Mouse (Mus musculus) heart, embryonic 13.5 days (tissue): ENCODE measurements around the gene Mrpl39. TPM values are rescaled to one million over a fixed set of nuclear protein-coding genes. Genes with fewer than 3 reads are reported as not detected.

Source experiments
- ATAC-seq: fragments of 200-750 bp; cut with Nextera tagmentation; 2 replicates; pipeline ENCODE4 v1.8.0; 2017; ENCODE audit warnings: moderate TSS enrichment; ENCODE audit not compliant: insufficient number of reproducible peaks, low FRiP score, low TSS enrichment; ENCODE audit errors: extremely low read depth
- H3K27ac ChIP-seq: fragments of 300-500 bp; sonication (generic); replicated peaks from 2 replicates; pipeline ENCODE4 v1.5.1; 2015; ENCODE audit warnings: moderate library complexity, mild to moderate bottlenecking, inconsistent platforms
- H3K27me3 ChIP-seq: fragments of 300-500 bp; sonication (generic); replicated peaks from 2 replicates; pipeline ENCODE4 v1.6.1; 2015; ENCODE audit warnings: mild to moderate bottlenecking, inconsistent platforms
- H3K36me3 ChIP-seq: fragments of 300-500 bp; sonication (generic); 2 replicates; pipeline ENCODE4 v1.6.1; 2015; ENCODE audit warnings: mild to moderate bottlenecking, inconsistent platforms
- H3K4me1 ChIP-seq: fragments of 300-500 bp; sonication (generic); 2 replicates; pipeline ENCODE4 v1.6.1; 2015; ENCODE audit warnings: inconsistent platforms
- H3K4me2 ChIP-seq: fragments of 300-500 bp; sonication (generic); 2 replicates; pipeline ENCODE4 v1.6.1; 2015; ENCODE audit warnings: inconsistent platforms, mild to moderate bottlenecking, moderate library complexity
- H3K4me3 ChIP-seq: fragments of 300-500 bp; sonication (generic); 2 replicates; pipeline ENCODE4 v1.5.1; 2015; ENCODE audit warnings: moderate library complexity, mild to moderate bottlenecking, inconsistent platforms
- H3K9ac ChIP-seq: fragments of 300-500 bp; sonication (generic); 2 replicates; pipeline ENCODE4 v1.6.1; 2015; ENCODE audit warnings: inconsistent platforms, mild to moderate bottlenecking, moderate library complexity
- H3K9me3 ChIP-seq: fragments of 300-500 bp; sonication (generic); 2 replicates; pipeline ENCODE4 v1.6.1; 2016; ENCODE audit warnings: inconsistent platforms
- WGBS: fragments of 180-500 bp; shearing (Covaris S2); methylation state at CpG from one replicate; pipeline ENCODE4 v1.1.7; 2015; ENCODE audit warnings: mixed read lengths; 5-methylcytosine and 5-hydroxymethylcytosine counted together
- polyA plus RNA-seq: library from polyadenylated mRNA; unstranded; fragments of >200 nt; fragmentation: Nextera tagmentation; extraction: Ambion mirVana; gene quantifications from 2 replicates; pipeline ENCODE4 v1.2.1, GENCODE M21; 2015

Mrpl39 gene
- polyA plus RNA-seq, 1 experiment from 2014 or later = 45.7 TPM

- no peak overlapping the region for H3K27ac ChIP-seq
Observed at GRCm38 (mm10) chr16:84773268-84773861, 37.8 kb upstream of the Mrpl39 start.

DNA sequence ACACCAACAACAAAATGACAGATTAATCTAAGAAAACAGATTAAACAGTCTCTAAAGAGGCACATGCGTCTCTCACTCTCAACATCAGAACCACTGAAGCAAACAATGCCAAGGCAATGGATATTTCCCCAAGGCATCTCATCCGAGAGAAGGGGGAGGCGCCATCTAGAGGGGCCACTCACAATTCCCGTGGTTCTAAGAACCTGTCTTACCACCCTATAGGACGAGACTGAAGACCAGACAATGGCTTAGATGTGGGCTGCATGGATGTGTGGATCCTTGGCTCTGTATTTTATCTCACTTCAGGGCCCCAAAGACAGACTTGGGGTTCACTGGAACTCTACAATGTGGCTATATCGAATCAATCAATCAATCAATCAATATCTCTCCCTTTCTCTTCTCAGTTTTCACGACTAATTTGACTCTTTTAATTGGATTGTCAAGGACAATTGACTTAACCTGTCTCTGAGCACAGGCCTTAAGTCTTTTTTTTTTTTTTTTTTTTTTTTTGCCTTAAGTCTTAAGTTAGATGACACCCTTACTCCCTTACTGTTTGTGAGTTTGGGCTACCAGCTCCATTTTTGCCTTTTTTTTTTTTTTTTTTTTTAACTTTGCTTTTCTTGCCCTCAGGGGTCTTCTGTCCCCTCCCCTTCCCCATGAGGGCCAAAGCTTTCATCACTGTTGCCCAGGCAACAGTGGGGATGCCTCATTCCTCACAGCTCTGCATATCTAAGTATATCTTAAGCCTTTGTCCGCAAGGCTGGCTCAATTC lies 37.1 kb upstream of the Mrpl39 start:
- Histone ChIP-seq H3K27me3 (peaks cover 20% of the 10 kb centered on the region), H3K4me1 (peaks cover 8% of the 10 kb centered on the region), H3K36me3 (no peaks in the 10 kb centered on the region), H3K27ac (no peak overlapping the region), H3K9ac (no peak overlapping the region), H3K4me3 (peak overlapping the region; percentile 72; the same call in 1 of the 2 replicates), H3K4me2 (peak overlapping the region; percentile 94), H3K9me3 (no peaks in the 10 kb centered on the region)
- no peak for ATAC-seq
- 31% methylated on average over 8 of the region's 8 CpGs for WGBS

More at GRCm38 (mm10) chr16:84773268-84773861, 37.8 kb upstream of the Mrpl39 start:
- no peak for ATAC-seq
- H3K9me3 ChIP-seq = no peaks in the 10 kb centered on the region
- H3K9ac ChIP-seq = peak overlapping the region; percentile 75
- peak overlapping the region; percentile 94 for H3K4me2 ChIP-seq
- H3K4me3 ChIP-seq = peak overlapping the region; percentile 72
- H3K27me3 ChIP-seq = peaks cover 20% of the 10 kb centered on the region
- WGBS = 4% methylated on average over 15 of the region's 15 CpGs
- H3K4me1 ChIP-seq = peaks cover 8% of the 10 kb centered on the region
- H3K36me3 ChIP-seq = no peaks in the 10 kb centered on the region

- peaks cover 8% of the 10 kb centered on the region for H3K4me1 ChIP-seq
- no peak overlapping the region for H3K4me2 ChIP-seq
- WGBS = 86% methylated on average over 2 of the region's 2 CpGs
Observed at GRCm38 (mm10) chr16:84771461-84771860, 35.9 kb upstream of the Mrpl39 start.

GRCm38 (mm10) chr16:84770891-84771290 lies 35.3 kb upstream of the Mrpl39 start:
- Histone ChIP-seq H3K4me1 (peaks cover 8% of the 10 kb centered on the region), H3K4me3 (no peak overlapping the region), H3K27me3 (peaks cover 12% of the 10 kb centered on the region), H3K9ac (no peak overlapping the region), H3K9me3 (no peaks in the 10 kb centered on the region), H3K27ac (no peak overlapping the region), H3K4me2 (no peak overlapping the region), H3K36me3 (no peaks in the 10 kb centered on the region)
- 69% methylated on average over 7 of the region's 7 CpGs for WGBS
- ATAC-seq = no peak

More at GRCm38 (mm10) chr16:84771461-84771860, 35.9 kb upstream of the Mrpl39 start:
- Histone ChIP-seq H3K9me3 (no peaks in the 10 kb centered on the region), H3K27me3 (peaks cover 18% of the 10 kb centered on the region), H3K27ac (no peak overlapping the region), H3K4me3 (no peak overlapping the region), H3K9ac (no peak overlapping the region), H3K36me3 (no peaks in the 10 kb centered on the region)
- ATAC-seq = no peak

DNA sequence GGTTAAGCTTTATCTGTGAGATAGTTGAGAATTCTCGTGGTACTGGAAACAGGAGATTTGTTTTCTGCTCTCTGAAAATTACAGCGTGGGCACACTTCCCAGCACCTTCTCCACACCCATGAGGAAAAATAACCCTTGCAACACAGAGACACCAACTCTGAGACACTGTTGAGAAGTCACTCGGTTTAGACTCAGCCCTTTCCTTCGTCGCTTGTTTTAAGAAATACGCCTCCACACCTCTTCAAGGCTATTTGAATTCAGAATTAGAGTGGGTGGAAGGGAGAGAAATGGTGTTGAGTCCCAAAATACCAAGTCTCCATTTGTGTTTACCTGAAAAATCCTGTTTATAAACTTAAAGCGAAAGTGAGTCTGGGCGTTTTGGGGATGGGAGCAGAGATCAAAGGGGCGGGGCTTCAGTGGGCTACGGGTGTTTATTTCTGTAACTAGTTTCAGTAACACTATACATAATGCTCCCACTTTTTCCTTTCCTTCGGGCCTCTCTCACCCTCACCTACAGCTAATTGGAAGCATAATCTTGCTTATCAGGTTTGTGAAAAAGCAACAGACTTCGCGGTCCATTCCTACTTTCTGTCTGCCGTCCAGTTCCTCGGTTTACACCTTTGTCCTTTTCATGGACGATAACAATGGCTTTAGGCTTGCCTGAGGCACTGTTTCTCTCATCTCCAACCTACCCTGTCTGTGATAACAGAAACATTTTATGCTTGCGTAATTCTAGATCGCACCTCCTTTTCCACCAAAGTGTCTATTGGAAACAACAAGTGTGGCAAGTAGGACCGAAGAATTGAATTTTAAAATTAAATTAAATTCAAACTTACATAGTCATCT lies 34.3 kb upstream of the Mrpl39 start:
- Histone ChIP-seq H3K36me3 (no peaks in the 10 kb centered on the region), H3K9ac (no peak overlapping the region), H3K27me3 (peaks cover 3% of the 10 kb centered on the region; the same call in 1 of the 2 replicates), H3K27ac (no peak overlapping the region), H3K4me1 (peaks cover 8% of the 10 kb centered on the region), H3K4me2 (no peak overlapping the region), H3K4me3 (no peak overlapping the region), H3K9me3 (no peaks in the 10 kb centered on the region)
- ATAC-seq = no peak
- WGBS = 78% methylated on average over 19 of the region's 19 CpGs

DNA sequence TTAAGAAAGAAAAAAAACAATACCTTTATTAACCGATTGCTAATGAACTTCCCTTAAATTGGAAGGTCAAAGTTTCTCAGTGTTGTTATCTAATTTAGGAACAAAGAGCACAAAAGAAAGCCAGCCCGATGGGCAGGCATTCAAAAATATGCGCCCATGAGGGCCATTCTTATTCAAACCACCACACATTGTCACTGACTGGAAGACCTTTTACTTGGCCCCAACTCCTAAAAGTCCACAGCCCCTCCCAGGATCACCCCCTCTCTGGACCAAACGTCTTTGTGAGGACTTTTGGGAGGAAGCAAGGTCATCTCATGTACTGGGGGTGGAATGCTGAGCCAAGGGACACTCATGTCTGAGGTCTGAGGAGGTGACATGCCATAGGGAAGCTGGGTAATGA lies 33.6 kb upstream of the Mrpl39 start:
- no peak overlapping the region for H3K4me3 ChIP-seq
- H3K4me2 ChIP-seq = no peak overlapping the region
- H3K9me3 ChIP-seq = no peaks in the 10 kb centered on the region
- no peaks in the 10 kb centered on the region for H3K36me3 ChIP-seq
- no peak overlapping the region for H3K27ac ChIP-seq
- no peak for ATAC-seq
- 64% methylated on average over 4 of the region's 4 CpGs for WGBS
- peaks cover 8% of the 10 kb centered on the region for H3K4me1 ChIP-seq
- H3K9ac ChIP-seq = no peak overlapping the region
- peaks cover 3% of the 10 kb centered on the region; the same call in 1 of the 2 replicates for H3K27me3 ChIP-seq

DNA sequence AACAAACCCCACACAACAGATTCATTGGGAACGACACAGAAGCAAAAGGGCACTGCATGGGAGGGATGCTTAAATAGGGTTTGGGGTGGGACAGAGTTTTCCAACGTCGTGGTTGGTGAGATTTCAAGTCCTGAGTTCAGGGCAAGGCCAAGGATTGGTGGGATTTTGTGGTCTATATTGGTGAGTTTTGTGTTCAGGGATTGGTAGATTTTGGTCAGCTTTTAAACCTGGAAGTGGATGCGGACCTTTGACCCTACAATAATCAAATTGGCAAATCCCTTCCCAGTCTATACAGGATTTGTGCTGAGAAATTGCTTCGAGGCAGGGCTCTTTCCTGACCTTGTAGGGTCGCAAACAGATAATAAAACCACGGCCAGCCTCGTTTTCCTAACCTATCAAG lies 32.4 kb upstream of the Mrpl39 start:
- no peak overlapping the region for H3K9ac ChIP-seq
- no peak for ATAC-seq
- peaks cover under 1% of the 10 kb centered on the region for H3K4me1 ChIP-seq
- H3K27ac ChIP-seq = no peak overlapping the region
- 69% methylated on average over 8 of the region's 8 CpGs for whole genome bisulfite sequencing
- H3K27me3 ChIP-seq = peaks cover 3% of the 10 kb centered on the region; the same call in 1 of the 2 replicates
- H3K4me2 ChIP-seq = no peak overlapping the region
- no peaks in the 10 kb centered on the region for H3K9me3 ChIP-seq
- no peak overlapping the region for H3K4me3 ChIP-seq
- H3K36me3 ChIP-seq = no peaks in the 10 kb centered on the region

DNA sequence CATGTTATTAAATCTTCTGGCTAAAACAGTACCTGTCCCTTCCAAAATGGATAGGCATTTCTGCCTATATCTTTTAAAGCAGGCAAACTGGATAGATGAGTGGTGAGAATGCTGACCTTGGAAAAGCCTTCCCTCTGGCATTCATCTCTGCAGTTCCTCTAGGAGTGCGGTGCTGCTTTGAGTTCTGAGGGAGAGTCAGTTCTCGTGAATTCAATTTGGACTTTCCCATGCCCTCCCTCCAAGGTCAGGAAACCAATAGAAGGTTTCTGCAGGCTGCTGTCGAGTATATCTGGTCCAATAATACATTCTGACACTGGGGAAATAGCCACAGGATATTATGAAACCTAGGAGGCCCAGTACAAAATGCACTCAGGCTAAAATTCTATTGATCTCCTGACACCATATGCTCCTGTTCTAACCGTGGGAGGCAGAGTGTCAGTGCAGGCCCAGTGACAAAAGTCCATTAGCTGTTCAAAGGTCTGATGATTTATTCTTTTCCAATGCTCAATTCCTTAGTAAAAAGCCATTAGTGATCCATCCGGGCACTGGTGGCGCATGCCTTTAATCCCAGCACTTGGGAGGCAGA lies 10.3 kb upstream of the Mrpl39 start:
- no peak overlapping the region for H3K27ac ChIP-seq
- ATAC-seq = no peak
- H3K4me3 ChIP-seq = no peak overlapping the region
- no peaks in the 10 kb centered on the region for H3K4me1 ChIP-seq
- 0 out of 2 replicates have a peak, but pooled peaks cover under 1% of the 10 kb centered on the region for H3K9me3 ChIP-seq
- H3K27me3 ChIP-seq = 0 out of 2 replicates have a peak, but pooled peaks cover 4% of the 10 kb centered on the region
- no peak overlapping the region for H3K4me2 ChIP-seq
- 65% methylated on average over 6 of the region's 6 CpGs for WGBS
- H3K9ac ChIP-seq = no peak overlapping the region
- H3K36me3 ChIP-seq = no peaks in the 10 kb centered on the region

DNA sequence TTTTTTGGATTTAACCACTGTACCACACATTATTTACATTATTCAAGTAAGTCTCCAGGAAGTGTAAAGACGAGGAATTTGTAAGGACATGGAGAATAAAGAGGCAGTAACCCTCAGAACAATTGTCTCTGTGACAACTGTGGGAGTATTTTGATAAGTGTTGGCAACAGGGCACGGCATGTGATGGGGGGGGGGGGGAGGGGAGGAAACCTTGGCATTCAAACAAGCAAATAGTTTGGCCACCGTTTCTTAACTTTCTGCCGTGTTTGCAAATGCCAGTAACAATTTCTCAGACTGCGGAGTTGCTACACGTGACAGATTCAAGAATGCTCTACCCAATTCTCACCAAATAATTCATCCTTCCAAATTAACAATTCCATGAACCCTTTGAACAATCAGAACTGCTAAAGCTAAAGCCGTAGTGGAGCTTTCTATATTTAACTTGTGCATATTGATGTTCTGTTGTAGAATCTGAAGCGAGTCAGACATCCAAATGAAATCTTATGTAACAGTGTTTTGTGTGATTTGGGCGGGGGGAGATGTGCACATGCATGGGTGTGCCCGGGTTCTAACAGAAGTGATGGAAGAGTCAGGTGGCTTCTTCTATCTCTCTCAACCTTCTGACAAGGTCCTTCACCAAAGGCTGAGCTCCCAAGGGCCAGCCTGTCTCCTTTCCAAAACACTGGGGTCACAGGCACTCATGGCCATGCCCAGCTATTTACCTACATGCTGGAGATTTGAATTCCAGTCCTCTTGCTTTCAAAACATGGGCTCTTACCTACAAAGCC lies 9.4 kb upstream of the Mrpl39 start:
- H3K9me3 ChIP-seq = no peaks in the 10 kb centered on the region
- no peak overlapping the region for H3K9ac ChIP-seq
- ATAC-seq = no peak
- no peaks in the 10 kb centered on the region for H3K4me1 ChIP-seq
- H3K4me2 ChIP-seq = no peak overlapping the region
- WGBS = 58% methylated on average over 10 of the region's 10 CpGs
- H3K27me3 ChIP-seq = 0 out of 2 replicates have a peak, but pooled peaks cover 4% of the 10 kb centered on the region
- no peaks in the 10 kb centered on the region for H3K36me3 ChIP-seq
- H3K27ac ChIP-seq = no peak overlapping the region
- H3K4me3 ChIP-seq = no peak overlapping the region

DNA sequence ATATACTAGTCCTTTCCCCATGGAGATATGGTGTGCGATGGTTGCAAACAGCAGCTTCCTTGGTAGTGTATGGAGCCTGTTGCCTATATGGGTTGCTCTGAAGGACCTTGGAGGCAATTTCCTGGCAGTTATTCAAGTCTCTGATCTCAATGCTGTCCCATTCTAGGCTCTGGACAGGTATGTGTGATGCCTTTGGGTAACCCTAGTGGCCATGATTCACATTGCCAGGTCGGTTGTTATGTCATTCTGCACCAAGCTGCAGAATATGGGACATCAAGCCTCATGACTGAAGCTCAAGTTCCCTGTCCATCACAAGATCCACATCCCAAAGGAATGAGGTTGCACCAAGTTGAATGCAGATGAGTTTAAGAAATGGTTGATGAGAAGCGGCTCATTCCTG lies 1.8 kb upstream of the Mrpl39 start:
- H3K27me3 ChIP-seq = no peaks in the 10 kb centered on the region
- H3K9me3 ChIP-seq = no peaks in the 10 kb centered on the region
- H3K27ac ChIP-seq = no peak overlapping the region
- H3K4me1 ChIP-seq = peaks cover 15% of the 10 kb centered on the region
- ATAC-seq = no peak
- peaks cover 3% of the 10 kb centered on the region; the same call in 1 of the 2 replicates for H3K36me3 ChIP-seq
- H3K4me2 ChIP-seq = no peak overlapping the region
- no peak overlapping the region for H3K9ac ChIP-seq
- 75% methylated on average over 3 of the region's 3 CpGs for WGBS
- H3K4me3 ChIP-seq = no peak overlapping the region
